Mouse (Mus musculus): ENCODE measurements around the gene Cst13.

Cst13 gene

GRCm38 (mm10) chr2:148874617-148875334 lies 54.9 kb downstream of the Cst13 start:
- DNase-seq (ENCODE audit: low spot score in 2 of 2), result no peak

- peak; percentile 92 to 95 for DNase-seq (ENCODE audit: low spot score in 2 of 2)
Observed at GRCm38 (mm10) chr2:148875335-148875811, 55.5 kb downstream of the Cst13 start, which contains the start of gene Cst3. TSS of gene Cst3 (minus strand) at chr2:148875692.

- DNase-seq (ENCODE audit: low spot score in 2 of 2), result no peak
Observed at GRCm38 (mm10) chr2:148877016-148877770, 57.3 kb downstream of the Cst13 start.

GRCm38 (mm10) chr2:148878641-148879130 lies 58.8 kb downstream of the Cst13 start:
- no peak for DNase-seq (ENCODE audit: low spot score in 2 of 2)

GRCm38 (mm10) chr2:148879199-148879598 lies 59.3 kb downstream of the Cst13 start:
- no peak for DNase-seq (ENCODE audit: low spot score in 2 of 2)
